Mouse (Mus musculus) embryo, embryonic 11.5 days (tissue): ENCODE results near the gene Rpl10.

Experiments
- DNase-seq: peaks from one replicate; pipeline ENCODE4 v3.0.0-alpha.2; 2012; ENCODE audit warnings: low read depth, low spot score

Gene Rpl10

GRCm38 (mm10) chrX:74281041-74281731 is 10.6 kb downstream of the Rpl10 start:
- no peak for DNase-seq

GRCm38 (mm10) chrX:74281732-74282394 is 11.3 kb downstream of the Rpl10 start, which contains the start of the genes Taz and Dnase1l1:
Gene Taz (plus strand): TSS chrX:74281912.
Gene Dnase1l1 (minus strand): TSS chrX:74282337.
- no peak for DNase-seq

- DNase-seq: peak; percentile 62
These were observed 11.9 kb downstream of the Rpl10 start for GRCm38 (mm10) chrX:74282395-74283091.

- DNase-seq: no peak
These were observed 12.5 kb downstream of the Rpl10 start for GRCm38 (mm10) chrX:74283092-74283437.

- no peak for DNase-seq
These were observed 22.8 kb downstream of the Rpl10 start for GRCm38 (mm10) chrX:74293431-74293830.

- DNase-seq: peak; percentile 85
These were observed 26.2 kb downstream of the Rpl10 start, which contains the start of gene Atp6ap1 for GRCm38 (mm10) chrX:74296538-74297448. Gene Atp6ap1 (plus strand): TSS chrX:74297097.

- DNase-seq: no peak
These were observed 27.7 kb downstream of the Rpl10 start for GRCm38 (mm10) chrX:74298348-74298747.

- DNase-seq: no peak
These were observed 29.1 kb downstream of the Rpl10 start for GRCm38 (mm10) chrX:74299721-74300120.

GRCm38 (mm10) chrX:74304867-74305700 is 34.5 kb downstream of the Rpl10 start, which contains the start of gene Gdi1:
Gene Gdi1 (plus strand): TSS chrX:74304998.
- peak; percentile 64 for DNase-seq

- DNase-seq: peak; percentile 73
These were observed 42.2 kb downstream of the Rpl10 start, which contains the start of gene Fam50a for GRCm38 (mm10) chrX:74312540-74313464. Gene Fam50a (plus strand): TSS chrX:74313033.
